Mouse (Mus musculus) heart, postnatal 0 days (tissue): ENCODE measurements around the gene Arhgef25. TPM values are rescaled to one million over a fixed set of nuclear protein-coding genes. Genes with fewer than 3 reads are reported as not detected.
"Not testable (repeated sequence)": the region's sequence is repeated elsewhere in the genome, so short reads cannot be mapped to it uniquely, and the experiment has no call there.

Experiments
- ATAC-seq: fragments of 200-750 bp; cut with Nextera tagmentation; 2 replicates; pipeline ENCODE4 v1.8.0; 2017; ENCODE audit warnings: low read depth, moderate number of reproducible peaks, moderate library complexity; ENCODE audit not compliant: insufficient read depth
- DNase-seq: peaks from one replicate; pipeline ENCODE4 v3.0.0-alpha.2; 2016; ENCODE audit warnings: low spot score
- H3K27ac ChIP-seq: fragments of 300-500 bp; sonication (generic); 2 replicates; pipeline ENCODE4 v1.5.1; 2014; ENCODE audit warnings: low read depth, mild to moderate bottlenecking
- H3K27me3 ChIP-seq: fragments of 300-500 bp; sonication (generic); 2 replicates; pipeline ENCODE4 v1.6.1; 2014; ENCODE audit warnings: low read length, mixed read lengths; ENCODE audit not compliant: control insufficient read depth, insufficient read depth
- H3K36me3 ChIP-seq: fragments of 300-500 bp; sonication (generic); replicated peaks from 2 replicates; pipeline ENCODE4 v1.6.1; 2014; ENCODE audit warnings: low read length, mixed read lengths; ENCODE audit not compliant: control insufficient read depth, insufficient read depth
- H3K4me1 ChIP-seq: fragments of 300-500 bp; sonication (generic); 2 replicates; pipeline ENCODE4 v1.6.1; 2014; ENCODE audit warnings: antibody characterized with exemption; ENCODE audit not compliant: control insufficient read depth, insufficient read depth
- H3K4me2 ChIP-seq: fragments of 300-500 bp; sonication (generic); 2 replicates; pipeline ENCODE4 v1.6.1; 2014; ENCODE audit warnings: low read depth, mild to moderate bottlenecking, low read length, moderate library complexity
- H3K4me3 ChIP-seq: fragments of 300-500 bp; sonication (generic); 2 replicates; pipeline ENCODE4 v1.5.1; 2014; ENCODE audit warnings: low read depth, low read length
- H3K9ac ChIP-seq: fragments of 300-500 bp; sonication (generic); replicated peaks from 2 replicates; pipeline ENCODE4 v1.6.1; 2014; ENCODE audit warnings: low read depth, low read length, mixed read lengths
- H3K9me3 ChIP-seq: fragments of 300-500 bp; sonication (generic); replicated peaks from 2 replicates; pipeline ENCODE4 v1.6.1; 2016; ENCODE audit warnings: low read length; ENCODE audit not compliant: control insufficient read depth
- CTCF ChIP-seq: IDR thresholded peaks from 2 replicates; pipeline ENCODE4 v1.5.1; 2016; ENCODE audit warnings: antibody characterized with exemption, control low read depth, low read depth
- EP300 ChIP-seq: IDR thresholded peaks from 2 replicates; pipeline ENCODE4 v1.6.1; 2016; ENCODE audit warnings: antibody characterized with exemption, low read depth
- WGBS: fragments of 180-500 bp; shearing (Covaris S2); extraction: QIAGEN DNeasy Blood & Tissue Kit; methylation state at CpG from one replicate; pipeline ENCODE4 v1.1.7; 2014; 5-methylcytosine and 5-hydroxymethylcytosine counted together
- polyA plus RNA-seq: library from polyadenylated mRNA; unstranded; fragments of >200 nt; fragmentation: Nextera tagmentation; extraction: Ambion mirVana; gene quantifications from 2 replicates; pipeline ENCODE4 v1.2.1, GENCODE M21; 2015
- total RNA-seq: library from RNA; depleted of rRNA; stranded (reverse); fragments of >200 nt; gene quantifications from 2 replicates; pipeline ENCODE4 v1.2.3, GENCODE M21; 2014; ENCODE audit warnings: low replicate concordance

The Arhgef25 gene
- total and polyA plus RNA-seq, 2 experiments from 2014 or later, result 10.0 to 44.2 TPM

DNA sequence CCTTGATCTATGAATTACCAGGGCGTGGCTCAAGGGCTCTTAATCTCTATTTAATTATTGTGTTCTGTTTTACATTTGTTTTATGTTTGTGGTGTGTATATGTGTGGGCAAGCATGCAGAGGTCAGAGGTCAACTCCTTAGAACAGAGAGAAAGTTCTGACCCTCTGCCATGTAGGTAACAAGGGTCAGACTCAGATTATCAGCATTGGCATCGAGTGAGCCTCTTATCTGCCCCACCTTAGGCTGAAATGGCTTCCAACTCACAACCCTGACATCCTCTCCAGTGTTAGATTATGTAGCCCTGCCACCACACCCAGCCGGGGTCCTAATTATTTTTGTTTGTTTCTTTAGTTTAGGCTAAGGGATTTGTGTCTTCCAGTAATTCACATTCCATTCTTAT is 31.4 kb downstream of the Arhgef25 start:
- H3K9me3 ChIP-seq, result no peaks in the 10 kb centered on the region
- ATAC-seq (no peak), DNase-seq (no peak)
- no peaks in the 10 kb centered on the region for H3K36me3 ChIP-seq
- no peak overlapping the region for H3K27ac ChIP-seq
- H3K4me2 ChIP-seq, result no peak overlapping the region
- H3K4me1 ChIP-seq, result no peaks in the 10 kb centered on the region
- TF ChIP-seq CTCF (no peak), EP300 (no peak)
- 46% methylated on average over 3 of the region's 3 CpGs for WGBS
- H3K4me3 ChIP-seq, result no peak overlapping the region
- peaks cover 5% of the 10 kb centered on the region for H3K27me3 ChIP-seq
- no peak overlapping the region for H3K9ac ChIP-seq

DNA sequence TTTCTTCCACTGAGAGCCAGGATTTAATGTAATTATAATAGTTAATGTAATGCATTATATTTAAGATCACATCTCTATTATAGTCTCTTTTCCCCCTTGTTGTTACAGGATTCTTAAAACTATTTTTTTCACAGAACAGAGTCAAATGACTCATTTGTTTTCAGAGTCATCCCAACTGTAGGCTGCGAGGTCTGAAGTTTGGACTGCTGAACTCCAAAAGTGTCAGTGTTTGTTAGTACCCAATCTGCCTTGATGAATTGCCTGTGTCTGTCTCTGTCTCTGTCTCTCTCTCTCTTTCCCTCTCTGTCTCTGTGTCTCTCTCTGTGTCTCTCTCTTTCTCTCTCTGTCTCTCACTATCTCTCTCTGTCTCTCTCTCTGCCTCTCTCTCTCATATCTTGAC is 33.4 kb downstream of the Arhgef25 start:
- Histone ChIP-seq H3K4me3 (no peak overlapping the region), H3K9me3 (no peaks in the 10 kb centered on the region), H3K4me1 (no peaks in the 10 kb centered on the region), H3K4me2 (no peak overlapping the region), H3K27ac (no peak overlapping the region), H3K27me3 (no peaks in the 10 kb centered on the region), H3K36me3 (no peaks in the 10 kb centered on the region), H3K9ac (no peak overlapping the region)
- ATAC-seq (no peak), DNase-seq (no peak)
- TF ChIP-seq EP300 (no peak), CTCF (no peak)
- WGBS, result 88% methylated on average over 1 of the region's 1 CpGs

DNA sequence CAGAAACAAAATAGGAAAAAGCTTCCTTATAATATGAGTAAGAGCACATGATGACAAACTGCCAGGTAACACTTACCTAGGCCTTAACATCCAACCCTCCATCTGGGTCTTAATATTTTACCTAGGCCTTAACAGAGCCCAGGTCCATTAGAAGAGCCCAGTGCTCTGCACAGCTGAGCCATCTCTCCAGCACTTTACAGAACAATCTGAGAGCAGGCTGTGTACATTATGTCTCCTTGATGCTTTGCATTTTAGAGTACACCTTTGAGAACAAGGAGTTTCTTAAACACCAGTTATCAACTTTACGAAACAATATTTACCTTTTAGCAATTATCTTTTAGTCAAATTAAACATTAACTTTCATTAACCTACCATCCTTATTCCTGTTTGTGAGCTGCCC is 33.8 kb downstream of the Arhgef25 start:
- ATAC-seq (no peak), DNase-seq (no peak)
- Histone ChIP-seq H3K27me3 (no peaks in the 10 kb centered on the region), H3K9ac (no peak overlapping the region), H3K4me2 (no peak overlapping the region), H3K4me1 (no peaks in the 10 kb centered on the region), H3K27ac (no peak overlapping the region), H3K36me3 (no peaks in the 10 kb centered on the region), H3K4me3 (no peak overlapping the region), H3K9me3 (no peaks in the 10 kb centered on the region)
- no peak for TF ChIP-seq EP300
- TF ChIP-seq CTCF, result no peak
- 81% methylated on average over 1 of the region's 1 CpGs for WGBS

DNA sequence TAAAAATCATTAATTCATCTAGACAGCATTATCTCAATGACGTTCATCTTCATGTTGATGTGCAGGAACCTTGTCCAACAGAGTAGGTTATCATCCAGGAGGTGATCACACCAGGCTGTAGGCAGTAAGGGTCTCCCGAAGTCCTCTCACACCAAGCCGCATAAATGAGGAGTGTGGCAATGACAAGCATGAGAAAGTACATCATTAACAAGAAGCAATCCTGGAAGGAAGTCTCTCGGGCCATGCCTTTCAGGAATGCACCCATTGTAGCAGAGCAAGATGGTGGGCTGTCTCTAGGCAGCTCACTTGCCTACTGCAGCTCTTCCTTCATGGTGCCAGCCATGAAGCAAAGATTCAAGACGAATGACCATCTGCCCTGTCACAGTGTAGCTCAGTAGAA is 35.2 kb downstream of the Arhgef25 start:
- H3K27me3 ChIP-seq, result no peaks in the 10 kb centered on the region
- no peak overlapping the region for H3K4me3 ChIP-seq
- no peak overlapping the region for H3K27ac ChIP-seq
- H3K9ac ChIP-seq, result no peak overlapping the region
- no peak overlapping the region for H3K4me2 ChIP-seq
- DNase-seq, result no peak
- H3K36me3 ChIP-seq, result no peaks in the 10 kb centered on the region
- H3K4me1 ChIP-seq, result no peaks in the 10 kb centered on the region
- H3K9me3 ChIP-seq, result no peaks in the 10 kb centered on the region
- 84% methylated on average over 5 of the region's 5 CpGs for WGBS
- ATAC-seq, result no peak
- TF ChIP-seq CTCF (no peak), EP300 (no peak)

DNA sequence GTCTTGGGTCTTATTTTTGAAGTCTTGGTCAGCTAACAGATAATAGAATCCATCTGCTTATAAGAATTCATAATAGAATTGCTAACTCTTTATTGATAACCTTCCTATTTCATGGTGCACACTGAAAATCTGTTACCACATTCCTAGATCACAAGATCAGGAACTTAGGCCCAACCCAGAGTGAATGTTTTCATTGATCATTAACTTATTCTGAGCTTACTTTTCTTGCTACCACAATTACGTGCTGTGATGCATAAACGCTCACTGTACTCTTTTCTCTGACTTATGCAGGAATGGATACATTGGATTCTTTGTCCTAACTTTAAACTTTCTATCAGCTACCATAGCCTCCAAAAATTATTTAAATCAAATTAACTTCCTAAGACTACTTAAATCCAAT is 35.6 kb downstream of the Arhgef25 start:
- Histone ChIP-seq H3K27ac (no peak overlapping the region), H3K4me2 (no peak overlapping the region)

DNA sequence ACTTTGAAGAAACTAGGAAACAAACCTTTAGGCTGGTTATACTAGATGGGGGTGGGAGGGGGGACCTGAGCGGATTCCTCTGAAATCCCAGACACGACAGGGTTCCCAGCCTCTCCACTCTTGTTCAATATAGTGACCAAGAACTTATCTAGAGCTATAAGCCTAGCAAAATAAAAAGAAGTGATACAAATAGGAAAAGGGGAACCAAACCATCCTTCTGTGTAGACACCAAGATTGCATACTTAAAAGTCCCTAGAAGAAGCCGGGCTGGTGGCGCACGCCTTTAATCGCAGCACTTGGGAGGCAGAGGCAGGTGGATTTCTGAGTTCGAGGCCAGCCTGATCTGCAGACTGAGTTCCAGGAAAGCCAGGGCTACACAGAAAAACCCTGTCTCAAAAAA is 36.6 kb downstream of the Arhgef25 start:
- ATAC-seq (no peak), DNase-seq (no peak)
- Histone ChIP-seq H3K9ac (no peak overlapping the region), H3K9me3 (no peaks in the 10 kb centered on the region), H3K4me2 (no peak overlapping the region), H3K27me3 (no peaks in the 10 kb centered on the region), H3K27ac (no peak overlapping the region), H3K4me3 (no peak overlapping the region), H3K4me1 (no peaks in the 10 kb centered on the region), H3K36me3 (no peaks in the 10 kb centered on the region)
- no peak for TF ChIP-seq EP300
- no peak for TF ChIP-seq CTCF
- 93% methylated on average over 7 of the region's 7 CpGs for WGBS

More for the DNA sequence above, 35.6 kb downstream of the Arhgef25 start:
- ATAC-seq (no peak), DNase-seq (no peak)
- Histone ChIP-seq H3K9me3 (no peaks in the 10 kb centered on the region), H3K27me3 (no peaks in the 10 kb centered on the region), H3K4me1 (no peaks in the 10 kb centered on the region), H3K9ac (no peak overlapping the region), H3K36me3 (no peaks in the 10 kb centered on the region), H3K4me3 (no peak overlapping the region)
- 91% methylated on average over 2 of the region's 2 CpGs for WGBS
- no peak for TF ChIP-seq CTCF
- no peak for TF ChIP-seq EP300

DNA sequence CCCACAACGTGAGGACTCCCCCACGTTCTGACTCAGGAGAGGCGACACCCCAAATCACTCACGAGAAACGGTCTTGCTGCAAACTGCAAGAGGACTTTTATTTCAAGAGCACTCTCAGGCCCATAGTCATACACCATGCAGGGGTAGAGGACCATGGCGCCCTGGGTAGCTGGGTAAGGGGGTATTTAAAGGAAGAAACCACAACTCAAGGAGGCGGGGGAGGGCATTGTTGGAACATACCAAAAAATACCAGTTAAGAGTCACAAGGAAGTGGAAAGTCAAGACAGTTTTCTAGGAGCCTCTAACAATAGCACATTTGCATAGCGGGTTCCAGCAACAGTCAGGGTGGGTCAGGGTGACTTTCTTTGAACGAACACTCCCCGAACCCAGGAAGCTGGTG is 37.3 kb downstream of the Arhgef25 start:
- not testable (repeated sequence) for H3K4me3 ChIP-seq, H3K27me3 ChIP-seq, ATAC-seq, H3K9me3 ChIP-seq, H3K4me1 ChIP-seq, H3K27ac ChIP-seq, DNase-seq, H3K4me2 ChIP-seq, H3K9ac ChIP-seq, H3K36me3 ChIP-seq
- WGBS, result 78% methylated on average over 10 of the region's 10 CpGs

DNA sequence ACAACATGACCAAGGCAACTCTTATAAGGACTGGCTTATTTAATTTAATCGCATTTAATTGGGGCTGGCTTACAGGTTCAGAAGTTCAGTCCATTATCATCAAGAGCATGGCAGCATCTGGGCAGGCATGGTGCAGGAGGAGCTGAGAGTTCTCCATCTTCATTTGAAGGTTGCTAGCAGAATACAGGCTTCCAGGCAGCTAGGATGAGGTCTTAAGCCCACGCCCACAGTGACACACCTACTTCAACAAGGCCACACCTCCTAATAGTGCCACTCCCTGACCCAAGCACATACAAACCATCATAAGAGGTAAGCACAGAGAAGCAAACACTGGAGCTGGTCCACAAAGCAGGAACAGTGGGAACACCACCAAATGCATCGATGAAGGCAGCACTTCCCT is 38.6 kb downstream of the Arhgef25 start:
- not testable (repeated sequence) for DNase-seq, H3K4me2 ChIP-seq, H3K36me3 ChIP-seq, H3K9ac ChIP-seq, H3K27ac ChIP-seq, H3K4me1 ChIP-seq, H3K9me3 ChIP-seq, H3K4me3 ChIP-seq, ATAC-seq, H3K27me3 ChIP-seq
- 77% methylated on average over 3 of the region's 3 CpGs for whole genome bisulfite sequencing
